Mouse (Mus musculus) kidney, postnatal 25 days (tissue): Measurements from ENCODE around the gene Cfap99.
A peak's percentile ranks its signal among the peaks of the same experiment; 100 is the strongest.

Experiments
- DNase-seq, 2 experiments: peaks; one replicate each; pipeline ENCODE4 v3.0.0; 2021; ENCODE audit warnings: mixed read lengths in 2 of 2

Gene Cfap99

GRCm38 (mm10) chr5:34335539-34336096, 47.2 kb downstream of the Cfap99 start:
- DNase-seq = peak; percentile 51 to 73

- peak; percentile 99 for DNase-seq
Observed at GRCm38 (mm10) chr5:34336097-34336774, 47.8 kb downstream of the Cfap99 start, which contains the start of gene Rnf4. Gene Rnf4, plus strand, starts transcription at chr5:34336289.

- peak; percentile 47 to 71 for DNase-seq
Observed at GRCm38 (mm10) chr5:34336775-34337450, 48.5 kb downstream of the Cfap99 start.

- no peak for DNase-seq
Observed at GRCm38 (mm10) chr5:34340246-34340645, 51.8 kb downstream of the Cfap99 start.

GRCm38 (mm10) chr5:34352084-34352631, 63.8 kb downstream of the Cfap99 start:
- no peak for DNase-seq

GRCm38 (mm10) chr5:34360261-34360660, 71.9 kb downstream of the Cfap99 start:
- no peak for DNase-seq

- DNase-seq = no peak
Observed at GRCm38 (mm10) chr5:34363115-34363514, 74.7 kb downstream of the Cfap99 start.

- DNase-seq = no peak
Observed at GRCm38 (mm10) chr5:34368551-34369290, 80.3 kb downstream of the Cfap99 start.

GRCm38 (mm10) chr5:34369341-34370021, 81.1 kb downstream of the Cfap99 start, which contains the start of gene Fam193a:
Gene Fam193a, plus strand, starts transcription at chr5:34369933.
- DNase-seq = peak; percentile 98 to 99

- DNase-seq = peak; percentile 16 to 47
Observed at GRCm38 (mm10) chr5:34370022-34370823, 81.8 kb downstream of the Cfap99 start.

GRCm38 (mm10) chr5:34370840-34371239, 82.4 kb downstream of the Cfap99 start:
- no peak for DNase-seq

GRCm38 (mm10) chr5:34372141-34372540, 83.7 kb downstream of the Cfap99 start:
- no peak for DNase-seq

- DNase-seq = no peak
Observed at GRCm38 (mm10) chr5:34372541-34372940, 84.1 kb downstream of the Cfap99 start.
